Mouse (Mus musculus): ENCODE results near the gene Rxrg.

DNA sequence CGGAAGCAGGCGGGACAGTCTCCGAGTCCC is 90.9 kb downstream of the Rxrg start, which contains the start of gene Lmx1a:
- TF ChIP-seq CTCF (IDR thresholded peaks at IDR 0.05; ENCODE audit: extremely low read depth, insufficient read length, insufficient replicate concordance, low read depth, low read length) (no peak), POLR2A (IDR thresholded peaks at IDR 0.05; ENCODE audit: low read depth, low read length) (no peak)
